Mouse (Mus musculus) central nervous system, embryonic 18 days (tissue): ENCODE data around the gene Pdzd8. TPM values are rescaled to one million over a fixed set of nuclear protein-coding genes. Genes with fewer than 3 reads are reported as not detected.

Experiments
- polyA plus RNA-seq: library from polyadenylated mRNA; depleted of rRNA; stranded (reverse); fragments of >200 nt; gene quantifications from 2 replicates; pipeline ENCODE4 v1.2.3, GENCODE M21; 2012; rRNA removed

Gene Pdzd8
- polyA plus RNA-seq: 13.9 and 15.8 TPM in 2 replicates

DNA sequence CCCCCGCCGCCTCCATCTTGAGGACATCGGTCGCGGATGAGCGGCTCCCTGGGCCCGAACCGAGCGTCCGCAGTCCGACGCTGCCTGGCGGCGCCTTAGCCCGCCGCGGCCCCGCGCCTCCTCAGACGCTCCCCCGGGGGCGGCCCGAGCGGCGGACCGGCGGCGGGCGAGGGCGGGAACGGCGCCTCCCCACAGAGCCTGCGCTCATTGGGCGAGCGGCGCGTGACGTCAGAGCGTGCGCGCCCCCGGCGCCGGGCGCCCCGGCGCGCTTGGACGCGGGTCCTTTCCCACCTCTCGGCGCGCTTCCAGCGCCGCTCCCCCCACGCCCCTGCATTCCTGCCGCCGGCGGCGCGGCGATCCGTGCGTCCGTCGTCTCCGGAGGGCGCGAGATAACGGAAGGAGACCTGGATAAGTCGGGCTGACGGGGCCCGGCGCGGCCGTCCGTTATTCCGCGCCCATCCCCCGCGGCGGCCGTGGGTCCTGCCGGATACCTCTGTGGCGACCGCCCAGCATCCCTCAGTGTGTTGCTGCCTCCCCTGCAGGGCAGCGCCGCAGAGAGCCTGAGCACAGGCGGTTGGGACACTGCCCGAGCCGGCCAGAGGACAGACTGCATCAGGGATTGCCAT is at the start of gene Pdzd8:
TSS of gene Pdzd8 (minus strand) at position 123 of the 626 bp plus-strand sequence.

GRCm38 (mm10) chr19:59321990-59322389 is 23.6 kb downstream of the Pdzd8 start, which contains the start of gene Rps12-ps3:
Gene Rps12-ps3 (plus strand): TSS chr19:59322290.

DNA sequence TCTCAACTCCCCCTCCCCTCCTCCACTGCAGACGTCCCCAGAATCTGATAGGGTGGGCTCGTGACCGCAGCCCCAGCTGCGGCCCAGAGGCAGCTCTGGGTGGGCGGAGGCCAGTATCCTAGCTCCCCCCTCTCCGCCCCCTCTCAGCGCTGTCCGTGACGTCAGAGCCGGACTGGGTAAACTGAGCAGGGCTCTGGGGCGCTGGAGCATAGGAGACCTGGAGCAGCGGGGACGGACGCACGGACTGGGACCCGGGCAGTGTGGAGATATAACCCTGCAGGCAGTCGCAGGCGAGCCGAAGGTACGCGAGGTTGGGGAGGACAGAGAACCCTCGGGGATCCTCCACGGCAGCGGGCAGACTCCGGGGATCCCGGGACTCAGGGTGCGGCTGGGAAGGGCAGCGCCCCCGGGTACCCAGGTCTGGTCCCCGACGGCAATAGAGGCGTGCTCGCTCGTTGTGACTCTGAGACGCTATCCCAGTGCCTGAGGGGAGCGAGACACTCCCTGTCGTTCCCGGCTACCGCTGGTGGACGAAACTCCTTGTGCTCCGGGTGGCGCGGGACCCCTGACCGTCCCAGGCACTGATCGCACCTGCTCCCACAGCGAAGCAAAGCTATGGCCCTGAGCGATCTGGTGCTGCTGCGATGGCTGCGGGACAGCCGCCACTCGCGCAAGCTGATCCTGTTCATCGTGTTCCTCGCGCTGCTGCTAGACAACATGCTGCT is 84.7 kb downstream of the Pdzd8 start, which contains the start of gene Slc18a2:
TSS of gene Slc18a2 (plus strand) at position 179 of the 725 bp plus-strand sequence.

Other genes starting within 250 kb of the Pdzd8 start
- 6.2 and 6.4 TPM in 2 replicates for gene Vax1, start 175.7 kb downstream of the Pdzd8 start, polyA plus RNA-seq
- 0.03 and 0.16 TPM in 2 replicates for gene Kcnk18, start 126.6 kb downstream of the Pdzd8 start, polyA plus RNA-seq
- gene Slc18a2, start 84.9 kb downstream of the Pdzd8 start, polyA plus RNA-seq: 15.3 and 18.7 TPM in 2 replicates
- gene Rps12-ps3, start 23.5 kb downstream of the Pdzd8 start, polyA plus RNA-seq: 60.9 and 117 TPM in 2 replicates
- gene Emx2, start 112.6 kb upstream of the Pdzd8 start, polyA plus RNA-seq: 9.5 and 9.7 TPM in 2 replicates